Mouse (Mus musculus) layer of hippocampus, adult 9-10 months (tissue): ENCODE measurements around the gene Bbs9.

Experiments used
- DNase-seq: peaks from one replicate; pipeline ENCODE4 v3.0.0; 2022; ENCODE audit warnings: low spot score

The Bbs9 gene

GRCm38 (mm10) chr9:22750779-22751545 is 275.4 kb downstream of the Bbs9 start:
- DNase-seq, result no peak

- no peak for DNase-seq
Measured at GRCm38 (mm10) chr9:22751546-22751929, 276.0 kb downstream of the Bbs9 start.

GRCm38 (mm10) chr9:22754081-22754672 is 278.7 kb downstream of the Bbs9 start:
- DNase-seq, result no peak

GRCm38 (mm10) chr9:22758487-22758886 is 283.0 kb downstream of the Bbs9 start:
- no peak for DNase-seq

GRCm38 (mm10) chr9:22759241-22759640 is 283.7 kb downstream of the Bbs9 start:
- no peak for DNase-seq

- no peak for DNase-seq
Measured at GRCm38 (mm10) chr9:22760376-22760775, 284.9 kb downstream of the Bbs9 start.

- no peak for DNase-seq
Measured at GRCm38 (mm10) chr9:22761487-22761886, 286.0 kb downstream of the Bbs9 start.

- no peak for DNase-seq
Measured at GRCm38 (mm10) chr9:22765618-22766220, 290.2 kb downstream of the Bbs9 start.

- DNase-seq, result no peak
Measured at GRCm38 (mm10) chr9:22767154-22767553, 291.6 kb downstream of the Bbs9 start.

GRCm38 (mm10) chr9:22767860-22768259 is 292.3 kb downstream of the Bbs9 start:
- DNase-seq, result no peak

GRCm38 (mm10) chr9:22771785-22772184 is 296.3 kb downstream of the Bbs9 start:
- DNase-seq, result no peak

- no peak for DNase-seq
Measured at GRCm38 (mm10) chr9:22776246-22776961, 300.9 kb downstream of the Bbs9 start.

GRCm38 (mm10) chr9:22777425-22777824 is 301.9 kb downstream of the Bbs9 start:
- no peak for DNase-seq

- no peak for DNase-seq
Measured at GRCm38 (mm10) chr9:22779631-22780030, 304.1 kb downstream of the Bbs9 start.

GRCm38 (mm10) chr9:22786006-22786405 is 310.5 kb downstream of the Bbs9 start:
- no peak for DNase-seq

GRCm38 (mm10) chr9:22788423-22788822 is 312.9 kb downstream of the Bbs9 start:
- DNase-seq, result no peak

GRCm38 (mm10) chr9:22788850-22789249 is 313.3 kb downstream of the Bbs9 start:
- no peak for DNase-seq

- DNase-seq, result no peak
Measured at GRCm38 (mm10) chr9:22789380-22790168, 314.1 kb downstream of the Bbs9 start.

GRCm38 (mm10) chr9:22791208-22791607 is 315.7 kb downstream of the Bbs9 start:
- no peak for DNase-seq

- no peak for DNase-seq
Measured at GRCm38 (mm10) chr9:22791750-22792149, 316.2 kb downstream of the Bbs9 start.

GRCm38 (mm10) chr9:22793698-22794097 is 318.2 kb downstream of the Bbs9 start:
- DNase-seq, result no peak

- DNase-seq, result no peak
Measured at GRCm38 (mm10) chr9:22800675-22801074, 325.2 kb downstream of the Bbs9 start.
